Mouse (Mus musculus) brain, embryonic 14.5 days (tissue): ENCODE measurements around the gene Mybpc3. TPM values are rescaled to one million over a fixed set of nuclear protein-coding genes. Genes with fewer than 3 reads are reported as not detected.
"Not testable (repeated sequence)": the region's sequence is repeated elsewhere in the genome, so short reads cannot be mapped to it uniquely, and the experiment has no call there.

Source experiments
- DNase-seq: peaks from one replicate; pipeline ENCODE4 v3.0.0-alpha.2; 2011; ENCODE audit warnings: low read depth
- CTCF ChIP-seq: fragments of 200-500 bp; IDR thresholded peaks from 2 replicates; pipeline ENCODE4 v1.5.1; 2012; ENCODE audit warnings: inconsistent platforms, mild to moderate bottlenecking, moderate library complexity, borderline replicate concordance; ENCODE audit not compliant: insufficient read depth, insufficient read length; ENCODE audit errors: extremely low read depth
- POLR2A ChIP-seq: fragments of 200-500 bp; IDR thresholded peaks from 2 replicates; pipeline ENCODE4 v1.6.1; 2012; ENCODE audit warnings: mild to moderate bottlenecking, inconsistent platforms, borderline replicate concordance; ENCODE audit not compliant: poor library complexity, insufficient read depth, insufficient read length, severe bottlenecking; ENCODE audit errors: extremely low read depth
- polyA plus RNA-seq: library from polyadenylated mRNA; depleted of rRNA; stranded (reverse); fragments of >200 nt; gene quantifications from 2 replicates; pipeline ENCODE4 v1.2.3, GENCODE M21; 2012

Gene Mybpc3
- polyA plus RNA-seq, 1 experiment, result 0.03 TPM

- no peak for DNase-seq
- no peak for TF ChIP-seq POLR2A
- no peak for TF ChIP-seq CTCF
Measured at GRCm38 (mm10) chr2:91097015-91097414, 20.9 kb upstream of the Mybpc3 start.

GRCm38 (mm10) chr2:91098156-91098555 is 19.8 kb upstream of the Mybpc3 start:
- TF ChIP-seq CTCF, result no peak
- no peak for TF ChIP-seq POLR2A
- no peak for DNase-seq

GRCm38 (mm10) chr2:91101124-91101740 is 16.7 kb upstream of the Mybpc3 start:
- TF ChIP-seq CTCF, result peak; percentile 98
- TF ChIP-seq POLR2A, result no peak

GRCm38 (mm10) chr2:91108156-91108555 is 9.8 kb upstream of the Mybpc3 start:
- no peak for DNase-seq
- TF ChIP-seq CTCF, result no peak
- TF ChIP-seq POLR2A, result no peak

More at GRCm38 (mm10) chr2:91101124-91101740, 16.7 kb upstream of the Mybpc3 start:
- peak; percentile 93 for DNase-seq

- no peak for DNase-seq
- no peak for TF ChIP-seq POLR2A
- TF ChIP-seq CTCF, result no peak
Measured at GRCm38 (mm10) chr2:91109241-91109640, 8.7 kb upstream of the Mybpc3 start.

GRCm38 (mm10) chr2:91109807-91110385 is 8.0 kb upstream of the Mybpc3 start:
- no peak for DNase-seq

GRCm38 (mm10) chr2:91110429-91110828 is 7.5 kb upstream of the Mybpc3 start:
- TF ChIP-seq CTCF, result no peak; the same call in 1 of the 2 replicates
- no peak for DNase-seq

More at GRCm38 (mm10) chr2:91109807-91110385, 8.0 kb upstream of the Mybpc3 start:
- TF ChIP-seq POLR2A, result no peak
- TF ChIP-seq CTCF, result no peak

GRCm38 (mm10) chr2:91111832-91112231 is 6.1 kb upstream of the Mybpc3 start:
- DNase-seq, result not testable (repeated sequence)

- DNase-seq, result no peak
Measured at GRCm38 (mm10) chr2:91112491-91112890, 5.5 kb upstream of the Mybpc3 start.

GRCm38 (mm10) chr2:91113334-91113733 is 4.6 kb upstream of the Mybpc3 start:
- TF ChIP-seq CTCF (no peak), POLR2A (no peak)

More at GRCm38 (mm10) chr2:91112491-91112890, 5.5 kb upstream of the Mybpc3 start:
- TF ChIP-seq POLR2A (no peak), CTCF (no peak)

GRCm38 (mm10) chr2:91113852-91114251 is 4.1 kb upstream of the Mybpc3 start:
- no peak for DNase-seq
- no peak for TF ChIP-seq POLR2A
- TF ChIP-seq CTCF, result no peak

More at GRCm38 (mm10) chr2:91113334-91113733, 4.6 kb upstream of the Mybpc3 start:
- no peak for DNase-seq
